Mouse (Mus musculus) effector memory CD4-positive, alpha-beta T cell, adult 7 months (primary cell): ENCODE data around the gene Dnajc6. TPM values are rescaled to one million over a fixed set of nuclear protein-coding genes. Genes with fewer than 3 reads are reported as not detected.

Experiments
- polyA plus RNA-seq: library from polyadenylated mRNA; unstranded; fragments of 100-300 nt; shearing (Covaris generic); gene quantifications from one replicate; pipeline ENCODE4 v1.2.1, GENCODE M21; 2017

The Dnajc6 gene
- polyA plus RNA-seq: 1.7 TPM

DNA sequence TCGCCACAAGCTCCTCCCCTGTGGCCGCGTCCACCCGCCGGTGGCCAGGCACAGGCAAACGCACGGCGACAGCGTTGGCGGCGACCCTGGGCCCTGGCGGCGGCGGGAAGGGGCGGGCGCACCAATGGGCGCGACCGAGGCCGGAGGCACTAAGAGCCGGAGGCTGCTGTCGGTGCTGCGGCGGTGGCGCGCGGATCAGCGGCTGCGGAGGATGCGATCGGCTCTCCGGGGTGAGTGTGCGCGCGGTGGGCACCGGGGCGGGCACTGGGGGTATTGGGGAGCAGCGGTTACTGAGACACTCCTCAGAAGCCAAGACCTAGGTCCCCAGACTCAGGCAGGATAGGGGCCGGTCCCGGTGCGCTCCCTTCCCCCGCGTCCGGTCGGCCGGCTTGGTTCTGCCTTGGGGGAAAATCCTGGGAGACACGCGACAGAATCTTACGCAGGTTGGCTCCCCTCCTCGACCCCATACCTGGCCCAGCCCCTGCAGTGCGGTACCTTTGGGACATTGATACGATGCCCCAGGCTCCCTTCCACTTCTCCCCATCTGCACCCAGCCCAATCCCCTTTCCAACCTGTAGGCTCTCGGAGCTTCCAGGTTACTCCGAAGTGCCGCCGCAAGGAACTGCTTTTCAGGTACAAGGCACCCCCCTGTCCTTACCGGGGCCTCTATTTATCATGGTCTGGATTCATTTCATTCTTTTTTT is at the start of gene Dnajc6:
Gene Dnajc6, plus strand, starts transcription at position 115 of the 704 bp plus-strand sequence.

GRCm38 (mm10) chr4:101647196-101647905 is 150.9 kb downstream of the Dnajc6 start, which contains the start of gene Leprot:
Leprot (plus strand) TSS chr4:101647718.

Other genes starting within 250 kb of the Dnajc6 start
- 650 TPM for gene Jak1, start 231.4 kb upstream of the Dnajc6 start, polyA plus RNA-seq
- not detected for gene Ak4, start 77.4 kb upstream of the Dnajc6 start, polyA plus RNA-seq
- gene Leprot, start 151.1 kb downstream of the Dnajc6 start, polyA plus RNA-seq: 36.9 TPM
- gene Lepr, start 220.8 kb downstream of the Dnajc6 start, polyA plus RNA-seq: 0.55 TPM